Mouse (Mus musculus) embryonic facial prominence, embryonic 10.5 days (tissue): Measurements from ENCODE around the gene Mapk3. TPM values are rescaled to one million over a fixed set of nuclear protein-coding genes. Genes with fewer than 3 reads are reported as not detected.

ENCODE experiments used
- DNase-seq: peaks from one replicate; pipeline ENCODE4 v3.0.0-alpha.2; 2017; ENCODE audit warnings: low spot score
- H3K27ac ChIP-seq: fragments of 300-500 bp; sonication (generic); replicated peaks from 2 replicates; pipeline ENCODE4 v1.5.1; 2016; ENCODE audit warnings: mild to moderate bottlenecking
- H3K27me3 ChIP-seq: fragments of 300-500 bp; sonication (generic); replicated peaks from 2 replicates; pipeline ENCODE4 v1.6.1; 2016; ENCODE audit warnings: low read depth, mild to moderate bottlenecking; ENCODE audit not compliant: poor library complexity, severe bottlenecking
- H3K36me3 ChIP-seq: fragments of 300-500 bp; sonication (generic); replicated peaks from 2 replicates; pipeline ENCODE4 v1.6.1; 2016; ENCODE audit warnings: mild to moderate bottlenecking, moderate library complexity
- H3K4me1 ChIP-seq: fragments of 300-500 bp; sonication (generic); 2 replicates; pipeline ENCODE4 v1.6.1; 2016
- H3K4me3 ChIP-seq: fragments of 300-500 bp; sonication (generic); 2 replicates; pipeline ENCODE4 v1.5.1; 2016; ENCODE audit warnings: mild to moderate bottlenecking, moderate library complexity
- H3K9me3 ChIP-seq: fragments of 300-500 bp; sonication (generic); 2 replicates; pipeline ENCODE4 v1.6.1; 2016; ENCODE audit warnings: mild to moderate bottlenecking
- WGBS: fragments of 180-500 bp; shearing (Covaris S2); methylation state at CpG from one replicate; pipeline ENCODE4 v1.1.7; 2016; 5-methylcytosine and 5-hydroxymethylcytosine counted together
- polyA plus RNA-seq: library from polyadenylated mRNA; unstranded; fragments of >200 nt; fragmentation: Nextera tagmentation; extraction: Ambion mirVana; gene quantifications from 2 replicates; pipeline ENCODE4 v1.2.1, GENCODE M21; 2016

The Mapk3 gene
- polyA plus RNA-seq, 1 experiment from 2014 or later: 51.9 TPM

- H3K27me3 ChIP-seq: no peaks in the 10 kb centered on the region
- H3K36me3 ChIP-seq: peaks cover 69% of the 10 kb centered on the region
- DNase-seq: peak; percentile 99
- peaks cover 40% of the 10 kb centered on the region for H3K4me1 ChIP-seq
- H3K27ac ChIP-seq: peak within 1 kb of the TSS; percentile 98
- H3K9me3 ChIP-seq: no peaks in the 10 kb centered on the region
- 1% methylated on average over 83 of the region's 83 CpGs for WGBS
- peak within 1 kb of the TSS; percentile 96 for H3K4me3 ChIP-seq
Measured at GRCm38 (mm10) chr7:126791851-126792720, 32.7 kb downstream of the Mapk3 start, which contains the start of gene Ppp4c. Gene Ppp4c (minus strand): TSS chr7:126792496.

- no peak for DNase-seq
- Histone ChIP-seq H3K9me3 (no peaks in the 10 kb centered on the region), H3K27ac (peak overlapping the region; percentile 98), H3K36me3 (peaks cover 69% of the 10 kb centered on the region), H3K4me3 (peak overlapping the region; percentile 96), H3K4me1 (peaks cover 48% of the 10 kb centered on the region), H3K27me3 (no peaks in the 10 kb centered on the region)
- 30% methylated on average over 11 of the region's 11 CpGs for WGBS
Measured at GRCm38 (mm10) chr7:126792721-126793443, 33.5 kb downstream of the Mapk3 start.

- 0 out of 2 replicates have a peak overlapping the region, but pooled peaks have one; percentile 98 for H3K27ac ChIP-seq
- no peak for DNase-seq
- H3K4me3 ChIP-seq: peak overlapping the region; percentile 96; the same call in 1 of the 2 replicates
- H3K36me3 ChIP-seq: peaks cover 61% of the 10 kb centered on the region
- WGBS: 69% methylated on average over 4 of the region's 4 CpGs
- peaks cover 53% of the 10 kb centered on the region for H3K4me1 ChIP-seq
- H3K9me3 ChIP-seq: no peaks in the 10 kb centered on the region
- no peaks in the 10 kb centered on the region for H3K27me3 ChIP-seq
Measured at GRCm38 (mm10) chr7:126793456-126794270, 34.3 kb downstream of the Mapk3 start.

- no peak for DNase-seq
- 79% methylated on average over 4 of the region's 4 CpGs for WGBS
- Histone ChIP-seq H3K36me3 (peaks cover 55% of the 10 kb centered on the region), H3K9me3 (no peaks in the 10 kb centered on the region), H3K27me3 (no peaks in the 10 kb centered on the region), H3K4me3 (0 out of 2 replicates have a peak overlapping the region, but pooled peaks have one; percentile 11), H3K4me1 (peaks cover 53% of the 10 kb centered on the region), H3K27ac (no peak overlapping the region)
Measured at GRCm38 (mm10) chr7:126794271-126794605, 34.8 kb downstream of the Mapk3 start.

- no peaks in the 10 kb centered on the region for H3K27me3 ChIP-seq
- WGBS: 86% methylated on average over 16 of the region's 16 CpGs
- peaks cover 44% of the 10 kb centered on the region for H3K36me3 ChIP-seq
- H3K4me3 ChIP-seq: peak overlapping the region; percentile 93
- no peak overlapping the region for H3K27ac ChIP-seq
- no peaks in the 10 kb centered on the region for H3K9me3 ChIP-seq
- DNase-seq: peak; percentile 37
- H3K4me1 ChIP-seq: peaks cover 59% of the 10 kb centered on the region
Measured at GRCm38 (mm10) chr7:126795387-126796317, 36.3 kb downstream of the Mapk3 start.

GRCm38 (mm10) chr7:126796350-126796932 lies 37.0 kb downstream of the Mapk3 start:
- WGBS: 87% methylated on average over 8 of the region's 8 CpGs
- no peaks in the 10 kb centered on the region for H3K27me3 ChIP-seq
- H3K36me3 ChIP-seq: peaks cover 48% of the 10 kb centered on the region
- peak overlapping the region; percentile 93 for H3K4me3 ChIP-seq
- no peaks in the 10 kb centered on the region for H3K9me3 ChIP-seq
- no peak overlapping the region for H3K27ac ChIP-seq
- DNase-seq: peak; percentile 34
- peaks cover 56% of the 10 kb centered on the region for H3K4me1 ChIP-seq

GRCm38 (mm10) chr7:126797411-126798126 lies 38.2 kb downstream of the Mapk3 start, which contains the start of gene Fam57b:
Gene Fam57b (plus strand): TSS chr7:126797668.
- Histone ChIP-seq H3K4me1 (peaks cover 50% of the 10 kb centered on the region), H3K27me3 (no peaks in the 10 kb centered on the region), H3K4me3 (peak within 1 kb of the TSS; percentile 93), H3K9me3 (no peaks in the 10 kb centered on the region), H3K36me3 (peaks cover 58% of the 10 kb centered on the region), H3K27ac (peak within 1 kb of the TSS; percentile 97)
- WGBS: 40% methylated on average over 21 of the region's 21 CpGs
- peak; percentile 32 for DNase-seq

- WGBS: under 1% methylated on average over 40 of the region's 40 CpGs
- Histone ChIP-seq H3K9me3 (no peaks in the 10 kb centered on the region), H3K4me1 (peaks cover 43% of the 10 kb centered on the region), H3K4me3 (peak overlapping the region; percentile 93), H3K36me3 (peaks cover 66% of the 10 kb centered on the region), H3K27ac (peak overlapping the region; percentile 97), H3K27me3 (no peaks in the 10 kb centered on the region)
- DNase-seq: no peak
Measured at GRCm38 (mm10) chr7:126798127-126799049, 39.0 kb downstream of the Mapk3 start.

GRCm38 (mm10) chr7:126799050-126799467 lies 39.7 kb downstream of the Mapk3 start:
- no peaks in the 10 kb centered on the region for H3K9me3 ChIP-seq

More at GRCm38 (mm10) chr7:126799050-126799467, 39.7 kb downstream of the Mapk3 start:
- H3K27me3 ChIP-seq: no peaks in the 10 kb centered on the region
- H3K27ac ChIP-seq: peak overlapping the region; percentile 97
- under 1% methylated on average over 36 of the region's 36 CpGs for WGBS
- peaks cover 43% of the 10 kb centered on the region for H3K4me1 ChIP-seq
- H3K4me3 ChIP-seq: peak overlapping the region; percentile 93
- peak; percentile 98 for DNase-seq
- peaks cover 72% of the 10 kb centered on the region for H3K36me3 ChIP-seq
